Mouse (Mus musculus): ENCODE data around the gene Ugt2a1. TPM values are rescaled to one million over a fixed set of nuclear protein-coding genes. Genes with fewer than 3 reads are reported as not detected.
"Not testable (repeated sequence)": the region's sequence is repeated elsewhere in the genome, so short reads cannot be mapped to it uniquely, and the experiment has no call there.

Ugt2a1 gene
- not detected for total RNA-seq (2021)

- DNase-seq = no peak
Measured at GRCm38 (mm10) chr5:87490771-87491170, at the start of gene Ugt2a1. Ugt2a1 (minus strand) TSS chr5:87490871.

- no peak for DNase-seq
Measured at GRCm38 (mm10) chr5:87538111-87538510, 47.4 kb upstream of the Ugt2a1 start, which contains the start of gene Sult1b1. Sult1b1 (minus strand) TSS chr5:87538195.

- no peak for DNase-seq
Measured at GRCm38 (mm10) chr5:87535994-87536644, 45.4 kb upstream of the Ugt2a1 start.

GRCm38 (mm10) chr5:87532288-87532687 is 41.6 kb upstream of the Ugt2a1 start:
- no peak for DNase-seq

GRCm38 (mm10) chr5:87523561-87523960 is 32.9 kb upstream of the Ugt2a1 start:
- DNase-seq = not testable (repeated sequence)

- no peak for DNase-seq
Measured at GRCm38 (mm10) chr5:87505776-87506458, 15.2 kb upstream of the Ugt2a1 start.

GRCm38 (mm10) chr5:87502687-87503086 is 12.0 kb upstream of the Ugt2a1 start:
- DNase-seq = no peak

GRCm38 (mm10) chr5:87499341-87499740 is 8.7 kb upstream of the Ugt2a1 start:
- DNase-seq = no peak

GRCm38 (mm10) chr5:87498936-87499335 is 8.3 kb upstream of the Ugt2a1 start:
- DNase-seq = no peak

GRCm38 (mm10) chr5:87486706-87487105 is 4.0 kb downstream of the Ugt2a1 start, which contains the start of gene Gm43638:
Gm43638 (minus strand) TSS chr5:87486806.
- not testable (repeated sequence) for DNase-seq

GRCm38 (mm10) chr5:87482160-87482559 is 8.5 kb downstream of the Ugt2a1 start, which contains the start of gene Ugt2a2:
Ugt2a2 (minus strand) TSS chr5:87482260.
- DNase-seq = no peak

- no peak for DNase-seq
Measured at GRCm38 (mm10) chr5:87458810-87459209, 31.9 kb downstream of the Ugt2a1 start.

- DNase-seq = no peak
Measured at GRCm38 (mm10) chr5:87457701-87458100, 33.0 kb downstream of the Ugt2a1 start.

- no peak for DNase-seq
Measured at GRCm38 (mm10) chr5:87456216-87456850, 34.3 kb downstream of the Ugt2a1 start.

GRCm38 (mm10) chr5:87455519-87455918 is 35.2 kb downstream of the Ugt2a1 start:
- DNase-seq = no peak

- DNase-seq = not testable (repeated sequence)
Measured at GRCm38 (mm10) chr5:87452514-87452913, 38.2 kb downstream of the Ugt2a1 start.

GRCm38 (mm10) chr5:87436264-87436663 is 54.4 kb downstream of the Ugt2a1 start:
- DNase-seq = peak in 1 of 2 experiments; percentile 2

- DNase-seq = no peak
Measured at GRCm38 (mm10) chr5:87425676-87426075, 65.0 kb downstream of the Ugt2a1 start.

- not testable (repeated sequence) for DNase-seq
Measured at GRCm38 (mm10) chr5:87424041-87424440, 66.6 kb downstream of the Ugt2a1 start, which contains the start of gene Ugt2b38. Ugt2b38 (minus strand) TSS chr5:87424203.

Data from layer of hippocampus, postnatal 36 days (tissue).